Mouse (Mus musculus): Measurements from ENCODE around the gene Adam23.

GRCm38 (mm10) chr1:63450091-63450490, 4.4 kb downstream of the Adam23 start:
- no peak for TF ChIP-seq POLR2A (IDR thresholded peaks at IDR 0.05; ENCODE audit: insufficient read depth, low read depth, low read length)
- TF ChIP-seq CTCF (IDR thresholded peaks at IDR 0.05) = no peak

Data from heart, adult 2 months (tissue).